Mouse (Mus musculus) adrenal gland, postnatal 10 days (tissue): Measurements from ENCODE around the gene Ipo9. TPM values are rescaled to one million over a fixed set of nuclear protein-coding genes. Genes with fewer than 3 reads are reported as not detected.

Source experiments
- DNase-seq: peaks from one replicate; pipeline ENCODE4 v3.0.0; 2021; ENCODE audit warnings: mixed read lengths
- long read RNA-seq, 2 experiments: library from polyadenylated mRNA; stranded (forward); transcript quantifications; one replicate each; pipeline ENCODE4 v2.0.0; 2021
- total RNA-seq, 2 experiments: library from RNA; stranded (reverse); gene quantifications; 2 replicates each; pipeline ENCODE4 v1.2.3; 2021

The Ipo9 gene
- 100 to 1,000 TPM in 1 of 2 experiments, 10 to 100 TPM in 1; 80.6 to 113 TPM for total RNA-seq
- long read RNA-seq, experiment 1, full-length matches to known transcripts = 14 of 29 reads
- long read RNA-seq, experiment 1, partial matches to known transcripts = 9 of 29 reads
- long read RNA-seq, experiment 1, other reads (novel, unspliced or antisense) = 6 of 29 reads
- long read RNA-seq, experiment 2, full-length matches to known transcripts = 20 of 37 reads
- long read RNA-seq, experiment 2, partial matches to known transcripts = 6 of 37 reads
- long read RNA-seq, experiment 2, other reads (novel, unspliced or antisense) = 11 of 37 reads

DNA sequence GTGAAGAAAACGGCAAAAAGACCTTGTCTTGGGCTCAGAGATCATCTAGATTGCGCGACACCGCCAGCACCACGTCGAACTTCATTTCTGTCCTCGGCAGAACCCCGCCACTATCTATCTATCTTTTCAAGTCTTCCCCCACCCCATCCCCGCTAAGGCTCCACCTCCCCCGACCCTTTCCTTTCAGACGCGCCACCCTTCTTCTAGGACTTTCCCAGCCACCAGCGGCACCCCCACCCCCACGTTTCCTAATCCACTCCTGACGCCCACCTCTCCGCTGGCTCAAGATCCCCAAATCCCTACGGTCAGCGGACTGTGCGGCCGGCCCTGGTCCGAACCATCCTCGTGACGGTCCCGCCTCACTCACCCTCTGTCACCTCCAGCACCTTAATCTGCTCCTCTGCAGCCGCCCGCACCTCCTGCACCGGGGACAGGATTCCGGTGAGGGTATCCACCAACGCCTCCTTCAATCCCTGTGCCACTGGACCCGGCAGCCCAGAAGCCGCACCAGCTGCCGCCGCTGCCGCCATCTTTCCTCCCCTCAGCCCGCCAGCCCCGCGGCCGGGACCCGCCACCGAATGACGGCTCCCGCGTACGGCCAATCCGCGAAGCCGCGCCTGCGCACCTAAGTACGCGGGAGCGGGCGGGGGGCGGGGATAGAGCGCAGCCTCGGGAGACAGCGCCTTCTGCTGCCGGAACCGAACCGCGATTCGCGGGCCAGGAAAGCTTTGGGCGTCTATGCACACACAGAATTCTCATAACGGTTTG lies at the start of gene Ipo9:
TSS of gene Ipo9 (minus strand) at position 599 of the 768 bp plus-strand sequence.
- peak; percentile 96 for DNase-seq

DNA sequence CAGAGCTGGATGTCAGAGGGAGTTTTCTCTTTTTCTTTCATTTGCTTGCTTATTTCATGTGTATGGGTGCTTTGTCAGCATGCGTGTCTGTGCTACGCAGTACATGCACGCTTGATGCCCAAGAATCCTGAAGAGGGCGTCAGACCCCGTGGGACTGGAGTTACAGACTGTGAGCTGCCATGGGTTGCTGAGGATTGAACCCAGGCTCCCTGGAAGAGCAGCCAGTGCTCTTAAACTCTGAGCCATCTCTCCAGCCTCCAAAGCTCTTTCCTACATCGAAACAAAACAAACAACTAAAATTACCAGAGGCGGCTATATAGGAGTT lies 45.2 kb upstream of the Ipo9 start:
- DNase-seq = no peak

DNA sequence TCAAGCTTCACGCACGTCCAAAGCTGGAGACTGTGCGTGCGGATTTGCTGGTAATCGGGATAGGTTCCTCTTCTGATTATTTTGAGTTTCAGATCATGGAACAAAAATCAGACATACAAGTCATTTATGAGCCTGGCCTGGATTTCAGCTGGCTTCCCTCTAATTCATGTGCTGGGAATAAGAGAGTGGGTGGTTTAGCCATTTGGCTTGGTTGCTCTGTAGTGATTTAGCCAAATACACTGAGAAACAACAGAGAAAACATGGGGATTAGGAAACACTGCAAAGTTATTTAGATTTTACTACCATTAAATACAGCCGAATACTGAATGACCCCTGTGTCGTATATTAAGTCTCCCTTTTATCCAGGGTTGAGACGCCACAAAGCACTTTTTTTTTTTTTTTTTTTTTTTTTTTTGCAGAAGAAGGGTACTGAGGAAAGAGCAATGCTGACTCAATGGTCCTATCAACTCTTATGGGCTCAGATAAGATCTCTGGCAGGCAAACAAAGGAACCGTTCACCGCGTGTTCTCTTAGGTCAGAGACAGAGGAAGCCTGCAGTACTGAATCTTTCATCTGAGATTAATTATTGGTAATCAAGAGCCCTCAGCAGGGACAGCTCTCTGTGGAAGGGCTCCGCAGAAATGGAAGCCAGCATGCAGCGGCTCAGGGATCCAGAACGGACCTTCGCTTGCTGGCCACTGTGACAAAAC lies 44.7 kb upstream of the Ipo9 start:
- DNase-seq = peak; percentile 35

DNA sequence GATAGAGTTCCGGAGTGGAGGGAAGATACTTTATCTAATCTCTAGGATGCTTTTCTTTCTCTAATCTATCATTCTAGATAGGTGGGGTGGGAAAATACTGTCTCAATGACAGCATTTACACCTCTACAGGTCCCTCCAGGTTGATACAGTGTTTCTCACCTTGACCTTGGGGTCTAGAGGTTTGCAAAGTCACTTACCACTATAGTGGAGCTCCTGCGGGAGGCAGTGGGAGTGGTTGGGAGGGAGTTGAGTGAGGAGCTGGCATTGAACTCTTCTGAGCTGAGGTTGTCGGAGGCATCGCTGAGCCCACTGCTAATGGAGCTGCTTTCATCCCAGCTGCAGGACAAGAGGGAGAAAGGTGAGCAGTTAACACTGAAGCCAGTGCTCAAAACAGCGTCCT lies 42.2 kb upstream of the Ipo9 start:
- DNase-seq = no peak

DNA sequence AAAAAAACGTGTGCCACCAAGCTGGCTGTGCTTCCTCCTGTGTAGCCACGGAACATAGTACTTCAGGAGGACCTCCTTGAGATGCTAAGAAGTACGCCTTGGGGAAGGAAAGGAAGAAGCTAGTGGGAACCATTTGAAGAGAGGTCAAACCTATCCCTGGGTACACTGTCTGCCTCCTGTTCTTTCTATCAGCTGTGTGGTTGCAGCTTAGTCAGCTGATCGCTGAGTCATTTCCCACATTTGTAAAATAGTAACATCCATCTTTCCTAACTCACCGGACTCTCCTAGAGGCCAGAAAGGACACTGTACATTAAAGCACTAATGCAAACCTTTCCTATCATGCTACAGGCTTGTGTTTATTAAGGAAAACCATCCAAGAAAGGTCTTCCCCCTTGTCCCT lies 41.4 kb upstream of the Ipo9 start:
- DNase-seq = no peak

DNA sequence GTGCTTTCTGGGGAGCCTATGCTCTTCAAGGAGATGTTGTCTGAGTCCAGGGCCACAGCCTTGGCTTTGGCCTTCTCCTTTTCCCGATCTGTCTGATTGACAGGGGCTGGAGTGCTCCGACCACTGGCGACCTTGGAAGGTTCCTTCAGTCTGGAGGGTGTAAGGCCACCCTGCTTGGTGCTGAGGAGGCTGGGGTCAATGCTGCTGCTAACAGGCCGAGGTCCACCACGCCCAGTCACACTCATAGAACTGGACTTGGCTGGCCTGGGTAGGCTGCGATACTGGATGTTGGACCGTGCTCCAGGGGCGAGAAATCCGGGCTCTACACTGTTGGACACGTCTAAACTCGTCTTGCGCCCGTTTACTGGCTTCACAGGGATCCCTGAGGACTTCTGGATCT lies 40.2 kb upstream of the Ipo9 start:
- DNase-seq = peak; percentile 31

DNA sequence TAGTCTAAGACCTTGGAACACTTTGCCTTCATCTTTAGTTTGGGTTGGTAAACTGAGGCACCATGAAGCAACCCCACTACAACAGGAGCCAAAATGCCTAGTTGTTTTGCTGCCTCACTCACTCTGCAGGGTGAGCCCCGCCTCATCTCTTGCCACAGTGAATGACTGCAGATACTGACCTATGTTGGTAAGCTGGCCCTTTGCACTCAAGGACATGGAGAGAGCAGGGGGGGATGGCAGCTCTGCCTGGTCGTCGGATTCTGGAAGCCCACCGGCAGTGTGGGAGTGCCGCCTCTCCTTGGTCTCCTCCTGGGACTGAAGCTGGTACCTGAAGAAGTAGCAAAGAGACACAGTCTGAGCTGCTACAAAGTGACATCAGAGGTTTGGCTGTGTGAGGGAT lies 37.2 kb upstream of the Ipo9 start:
- no peak for DNase-seq

DNA sequence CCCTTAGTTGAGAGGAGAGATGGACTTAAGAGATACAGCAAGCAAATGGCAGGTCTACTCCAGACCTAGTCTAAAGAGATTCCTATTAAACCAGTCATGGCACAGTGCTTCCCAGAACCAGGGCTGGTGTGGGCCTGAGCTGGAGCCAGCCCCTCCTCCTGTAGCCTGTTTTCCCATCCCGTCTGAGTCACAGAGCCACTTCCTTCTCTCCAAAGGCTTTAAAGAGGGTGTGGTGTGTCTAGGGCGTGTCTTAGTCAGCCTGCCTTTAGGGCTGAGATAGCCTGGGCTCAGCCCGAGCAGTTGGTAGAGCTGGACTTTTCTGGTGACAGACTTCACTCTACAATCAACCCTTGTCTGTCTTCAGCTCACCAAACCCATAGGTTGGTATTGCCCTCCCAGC lies 36.6 kb upstream of the Ipo9 start:
- DNase-seq = no peak

DNA sequence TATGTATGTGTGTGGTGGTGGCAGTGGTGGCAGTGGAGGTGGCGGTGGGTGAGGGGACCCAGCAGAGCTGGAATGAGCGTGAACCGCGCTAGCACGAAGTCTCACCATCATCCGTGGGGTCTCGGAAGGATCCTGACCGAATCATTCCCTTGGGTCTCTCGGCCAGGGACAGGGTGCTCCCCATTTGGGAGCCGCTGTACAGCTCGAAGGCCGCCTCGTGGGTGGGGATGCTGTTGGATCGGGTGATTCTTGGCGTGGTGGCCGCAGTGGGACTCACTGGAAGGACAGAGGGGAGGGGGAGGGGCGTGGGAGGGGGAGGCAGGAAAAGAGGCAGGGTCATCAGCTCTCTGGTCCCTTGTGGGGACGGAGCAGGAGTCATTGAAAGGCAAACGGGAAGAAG lies 35.4 kb upstream of the Ipo9 start:
- no peak for DNase-seq

DNA sequence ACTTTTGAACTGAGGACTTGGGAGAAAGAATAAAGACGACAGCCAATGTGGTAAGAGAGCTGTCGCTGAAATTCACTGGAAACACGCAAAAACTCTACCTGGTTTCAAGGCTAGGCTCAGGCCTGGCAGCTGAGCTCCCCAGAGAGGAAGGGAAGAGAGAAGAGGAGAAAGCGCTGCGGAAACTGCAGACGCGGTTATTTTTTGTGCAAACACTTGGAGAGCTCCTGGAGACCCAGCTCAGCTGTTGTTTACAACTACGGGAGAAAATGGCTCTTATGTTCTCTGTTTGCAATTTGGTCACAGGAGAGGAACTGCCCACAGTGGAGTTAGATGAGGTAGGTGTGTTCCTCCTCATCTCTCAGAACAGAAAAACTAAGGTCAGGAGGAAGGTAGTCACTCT lies 32.4 kb upstream of the Ipo9 start:
- no peak for DNase-seq

DNA sequence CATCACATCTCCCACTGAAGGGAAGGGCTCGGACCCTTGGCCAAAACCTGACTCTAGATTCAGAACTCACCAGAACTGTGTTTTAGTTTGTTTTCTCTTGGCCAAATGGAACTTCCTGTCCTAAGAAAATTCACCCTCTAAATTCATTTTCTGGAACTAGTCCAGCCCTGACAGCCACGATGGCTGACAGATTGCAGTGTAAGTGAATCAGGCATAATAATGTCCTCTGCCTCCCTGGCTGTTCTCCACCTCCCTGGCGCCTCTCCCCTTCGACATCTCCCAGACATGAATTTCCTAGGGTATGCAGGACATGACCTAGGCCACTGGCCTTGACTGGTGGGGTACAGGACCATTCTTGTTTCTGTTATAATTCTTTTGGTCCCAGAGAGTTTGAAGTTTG lies 32.0 kb upstream of the Ipo9 start:
- no peak for DNase-seq

DNA sequence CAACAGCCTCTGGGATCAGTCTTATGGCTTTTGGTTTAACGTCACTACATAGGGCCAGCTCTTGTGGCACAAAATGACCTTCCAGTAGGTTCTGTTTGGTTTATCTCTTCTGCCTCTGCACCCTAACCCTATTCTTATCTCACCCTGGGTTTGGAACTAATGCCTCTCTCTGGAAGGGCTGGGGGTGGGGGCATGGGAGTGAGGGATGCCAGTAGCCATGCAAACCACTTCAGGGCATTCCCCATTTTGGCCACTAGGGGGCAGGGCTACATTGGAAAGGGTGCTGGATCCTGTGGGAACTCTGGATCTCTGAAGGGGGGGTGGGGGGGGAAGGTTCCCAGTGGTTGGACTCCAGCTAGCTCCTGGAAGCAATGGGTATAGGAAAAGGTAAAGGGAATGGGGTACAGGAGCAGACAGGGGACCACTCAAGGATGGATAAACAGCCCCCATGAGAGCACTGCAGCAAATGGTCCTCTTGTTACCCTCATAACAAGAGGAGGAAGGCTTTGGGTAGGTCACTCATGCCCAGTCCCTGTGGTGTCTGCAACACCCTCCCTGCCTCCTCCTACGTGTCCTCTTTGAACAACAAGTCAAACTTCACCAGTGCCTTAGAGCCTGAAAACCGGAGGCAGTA lies 30.9 kb upstream of the Ipo9 start:
- DNase-seq = peak; percentile 88

DNA sequence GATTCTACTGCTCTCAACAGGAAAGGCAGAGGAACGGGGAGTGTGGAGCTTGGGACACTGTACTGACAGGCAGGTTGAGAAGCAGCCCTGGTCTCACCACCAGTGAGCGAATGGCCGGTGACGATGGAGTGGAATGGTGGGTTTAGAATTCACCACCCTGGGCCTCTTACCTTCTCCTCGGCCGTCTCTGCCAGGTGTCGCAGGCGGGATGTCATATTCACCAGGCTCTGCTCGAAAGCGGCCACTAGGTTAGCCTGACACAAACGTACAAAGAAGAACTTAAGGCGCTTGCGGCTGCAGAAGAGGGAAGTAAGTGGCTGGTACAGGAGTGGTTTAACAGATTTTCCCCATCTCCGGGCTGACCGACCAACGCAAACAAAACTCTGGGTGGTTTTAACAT lies 30.2 kb upstream of the Ipo9 start:
- DNase-seq = no peak

DNA sequence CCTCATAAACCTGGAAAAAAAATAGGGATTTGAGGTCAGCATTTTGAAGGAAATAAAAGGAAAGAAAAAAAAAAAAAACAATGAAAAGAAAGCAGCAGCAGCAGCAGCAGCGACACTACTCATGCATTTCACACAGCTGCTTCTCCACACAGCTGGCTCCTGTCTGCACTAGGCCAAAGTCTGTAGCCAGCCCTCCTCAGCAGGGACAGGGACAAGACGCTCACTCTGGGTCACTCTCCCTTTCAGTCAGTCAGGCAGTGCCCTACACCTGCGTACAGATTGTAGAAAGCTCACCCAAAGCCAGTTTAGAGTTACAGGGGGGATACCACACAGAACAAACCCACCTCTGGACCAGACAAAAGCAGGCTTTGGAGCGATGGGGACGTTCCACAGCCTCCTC lies 27.6 kb upstream of the Ipo9 start:
- no peak for DNase-seq

DNA sequence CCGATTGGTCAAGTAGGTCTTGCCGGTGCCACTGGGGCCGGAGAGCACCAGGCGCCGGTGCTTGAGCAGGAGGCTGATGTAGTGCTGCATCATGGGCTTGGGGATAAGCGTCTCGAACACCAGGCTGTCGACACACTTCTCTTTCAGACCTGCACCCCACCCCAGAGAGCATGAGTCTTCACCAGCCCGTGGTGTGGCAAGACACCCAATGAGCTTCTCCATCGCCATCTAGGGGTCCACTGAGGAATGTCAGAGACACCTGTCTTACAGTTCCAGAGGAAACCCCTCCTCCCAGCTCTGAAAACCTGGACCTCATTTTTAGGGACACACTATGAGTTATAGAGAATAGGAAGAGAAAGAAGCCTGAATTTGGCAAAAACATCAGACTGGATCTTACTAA lies 22.0 kb upstream of the Ipo9 start:
- peak; percentile 53 for DNase-seq

DNA sequence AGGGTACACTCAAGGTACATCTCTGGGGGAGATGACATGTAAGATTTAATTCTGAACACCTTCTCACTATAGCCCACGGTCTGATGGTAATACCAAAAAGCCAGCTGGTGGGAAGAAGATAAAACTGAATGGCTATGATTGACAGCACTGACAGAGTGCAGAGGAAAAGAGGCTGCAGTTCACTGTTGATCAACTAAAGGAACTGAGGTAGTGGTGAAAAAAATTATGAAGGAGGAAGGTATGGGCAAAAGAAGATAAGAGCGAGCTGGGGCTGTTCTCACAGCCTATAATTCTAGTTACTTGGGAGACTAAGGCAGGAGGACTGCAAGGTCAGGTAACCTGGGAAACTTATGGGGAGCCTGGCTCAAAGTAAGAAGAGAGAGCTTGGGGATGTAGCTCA lies 21.1 kb upstream of the Ipo9 start:
- no peak for DNase-seq

DNA sequence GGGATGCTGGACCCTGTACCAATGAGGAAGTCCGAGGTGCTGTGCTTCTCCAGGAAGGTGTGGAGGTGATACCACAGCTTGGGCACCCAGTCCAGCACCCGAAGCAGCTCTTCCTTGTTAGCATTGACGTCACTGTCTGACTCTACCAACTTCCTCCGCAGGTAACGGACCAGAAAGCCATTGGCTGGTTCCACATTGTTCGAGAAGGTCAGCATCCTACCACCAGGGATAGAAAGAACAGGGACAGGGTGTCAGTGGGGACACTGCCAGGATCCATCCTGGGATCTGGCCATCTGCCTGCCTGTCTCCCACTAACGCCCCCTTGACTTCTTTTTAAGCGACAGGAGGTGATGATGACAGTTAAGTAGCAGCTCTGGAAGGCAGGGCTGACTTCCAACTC lies 19.6 kb upstream of the Ipo9 start:
- DNase-seq = no peak

DNA sequence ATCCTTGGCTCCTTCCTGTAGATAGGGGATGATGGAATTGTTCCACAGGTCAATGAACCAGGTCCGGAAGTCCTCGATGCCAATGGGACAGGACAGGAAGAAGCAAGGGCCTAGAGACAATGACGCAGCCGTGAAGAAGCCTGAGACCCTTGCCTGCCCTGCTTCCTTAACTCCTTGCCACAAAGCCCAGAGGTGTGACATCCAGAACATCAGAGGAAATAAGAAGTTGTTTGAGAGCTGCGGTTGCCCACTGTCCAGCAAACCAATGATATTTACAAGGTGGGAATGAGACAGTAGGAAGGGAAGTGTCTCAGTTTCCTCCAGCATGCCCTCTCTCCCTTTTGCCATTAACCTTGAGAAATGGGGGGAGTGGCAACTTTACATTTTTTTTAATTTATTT lies 18.6 kb upstream of the Ipo9 start:
- no peak for DNase-seq

DNA sequence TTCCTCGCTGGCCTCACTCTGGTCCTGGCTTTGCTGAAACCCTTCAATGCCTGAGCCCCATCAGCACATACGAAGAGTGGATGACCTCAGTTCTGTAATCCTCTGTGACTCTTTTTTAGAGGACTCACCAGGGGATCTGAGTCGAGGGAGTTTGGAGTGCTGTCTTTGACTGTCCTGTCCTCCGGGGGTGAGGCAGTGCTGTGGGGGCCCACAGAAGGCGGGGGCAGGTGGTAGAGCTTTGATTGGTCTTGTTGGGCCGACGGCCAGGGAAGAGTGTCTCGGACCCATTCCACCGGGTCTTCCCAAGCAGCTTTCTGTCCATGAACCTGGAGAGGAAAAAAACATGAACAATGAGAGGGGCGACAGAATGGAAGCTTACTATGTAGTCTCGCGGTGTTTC lies 13.2 kb upstream of the Ipo9 start:
- no peak for DNase-seq

DNA sequence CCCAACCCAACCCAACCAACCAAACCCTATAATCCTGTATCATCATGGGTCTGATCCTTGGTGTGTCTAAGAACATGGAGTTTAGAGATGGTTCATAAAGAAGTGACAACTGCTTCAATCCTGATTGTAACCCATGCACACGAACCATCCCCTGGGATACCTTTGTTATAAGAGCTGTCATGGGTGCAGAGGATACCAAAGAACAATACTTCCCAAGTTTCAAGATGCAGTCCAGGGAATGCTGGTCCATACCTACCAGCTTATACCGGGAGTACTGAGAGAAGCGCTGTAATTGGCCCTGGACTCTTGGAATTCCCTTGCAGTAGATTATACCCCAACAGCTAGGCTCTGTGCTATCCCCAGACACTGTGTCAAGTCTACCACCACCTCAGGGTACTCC lies 11.6 kb upstream of the Ipo9 start:
- no peak for DNase-seq

DNA sequence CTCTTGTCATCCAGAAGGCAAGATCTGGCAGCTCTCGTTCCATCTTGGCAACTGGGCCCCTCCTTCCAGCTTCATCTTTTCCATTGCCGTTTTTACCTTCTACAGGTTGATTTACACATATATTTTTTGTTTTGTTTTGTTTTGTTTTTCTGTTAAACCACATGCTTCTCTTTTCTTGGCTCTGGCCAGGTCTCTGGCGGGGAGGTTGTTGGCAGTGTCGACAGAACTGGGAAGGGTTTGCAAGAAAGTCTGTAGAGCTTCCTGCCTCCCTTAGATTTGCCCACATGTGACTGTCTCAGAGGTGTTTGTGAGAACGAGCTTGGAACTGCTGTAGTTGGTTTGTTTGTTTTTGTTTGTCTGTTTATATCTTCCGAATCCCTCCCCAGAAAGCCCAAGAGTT lies 10.7 kb upstream of the Ipo9 start:
- no peak for DNase-seq

DNA sequence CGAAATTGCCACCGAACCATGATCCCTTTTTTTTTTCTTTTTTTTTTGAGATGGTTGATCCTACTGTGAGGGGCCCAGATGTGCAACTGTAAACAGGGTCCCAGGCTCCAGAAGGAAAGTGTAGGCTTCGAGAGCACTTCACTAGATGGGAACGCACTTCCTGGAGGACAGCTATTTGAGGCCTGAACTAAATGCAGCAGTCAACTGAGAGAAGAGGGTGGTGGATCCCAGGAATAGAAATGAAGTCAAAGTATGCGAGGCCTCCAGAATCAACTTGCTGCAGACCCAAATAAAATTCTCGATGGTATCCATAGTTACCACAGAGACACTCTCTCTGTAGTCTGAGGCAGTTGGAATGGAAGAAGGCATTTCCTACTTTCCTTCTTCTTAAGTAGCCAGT lies 8.5 kb upstream of the Ipo9 start:
- no peak for DNase-seq

DNA sequence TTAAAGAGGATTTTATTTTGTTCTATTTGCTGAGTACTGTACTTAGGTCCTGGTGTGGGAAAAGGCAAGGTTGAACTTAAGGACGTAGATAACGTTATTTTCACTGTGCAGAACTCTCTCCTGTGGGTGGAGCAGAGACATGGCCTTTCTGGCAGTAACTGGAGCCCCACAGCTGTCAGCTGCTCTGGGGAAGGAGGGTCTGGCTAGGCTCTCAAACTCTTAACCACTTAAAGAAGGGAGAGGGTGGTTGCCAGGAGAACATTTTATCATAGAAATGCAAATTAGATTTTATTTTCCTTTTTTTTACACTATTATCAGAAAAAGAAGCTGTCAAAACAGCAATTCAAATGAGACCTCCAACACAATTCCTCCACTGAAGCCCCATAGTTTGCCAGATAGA lies 5.5 kb upstream of the Ipo9 start:
- DNase-seq = no peak
